Mouse (Mus musculus) cerebellum, adult (tissue): ENCODE results near the gene Gm11938.

Experiments used
- ATAC-seq: cut with Nextera tagmentation; 2 replicates; pipeline ENCODE4 v1.9.2; 2017; ENCODE audit warnings: mild to moderate bottlenecking, moderate library complexity, mixed read lengths; ENCODE audit not compliant: insufficient number of reproducible peaks, low FRiP score, low TSS enrichment

Gm11938 gene

GRCm38 (mm10) chr11:99580636-99581035 is 22.5 kb downstream of the Gm11938 start, which contains the start of gene Krtap1-5:
Gene Krtap1-5 (minus strand): TSS chr11:99581016.
- no peak for ATAC-seq

DNA sequence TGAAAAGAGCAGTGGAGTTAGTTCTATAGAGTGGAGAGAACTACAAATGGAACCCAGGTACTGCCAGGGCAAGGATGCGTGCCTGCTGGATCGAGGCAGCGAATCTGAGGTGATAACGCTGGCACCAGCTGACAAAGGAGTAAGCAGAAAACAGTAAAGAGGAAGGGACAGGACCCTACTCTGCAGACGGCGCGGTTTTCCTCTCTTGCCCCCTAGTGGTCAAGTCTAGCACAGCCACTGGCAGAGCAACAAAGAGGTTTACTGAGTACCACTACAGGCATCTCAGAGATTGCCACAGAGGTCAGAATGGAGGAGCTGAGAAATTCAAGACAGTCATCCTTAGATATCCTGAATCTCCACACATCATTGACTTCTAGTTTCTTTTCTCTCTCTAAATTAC is 29.0 kb downstream of the Gm11938 start:
- ATAC-seq = no peak; the same call in 1 of the 2 replicates

- no peak for ATAC-seq
Measured at GRCm38 (mm10) chr11:99573164-99573563, 29.9 kb downstream of the Gm11938 start.

- ATAC-seq = no peak
Measured at GRCm38 (mm10) chr11:99566530-99566929, 36.6 kb downstream of the Gm11938 start, which contains the start of gene Krtap3-1. Gene Krtap3-1 (minus strand): TSS chr11:99566630.

DNA sequence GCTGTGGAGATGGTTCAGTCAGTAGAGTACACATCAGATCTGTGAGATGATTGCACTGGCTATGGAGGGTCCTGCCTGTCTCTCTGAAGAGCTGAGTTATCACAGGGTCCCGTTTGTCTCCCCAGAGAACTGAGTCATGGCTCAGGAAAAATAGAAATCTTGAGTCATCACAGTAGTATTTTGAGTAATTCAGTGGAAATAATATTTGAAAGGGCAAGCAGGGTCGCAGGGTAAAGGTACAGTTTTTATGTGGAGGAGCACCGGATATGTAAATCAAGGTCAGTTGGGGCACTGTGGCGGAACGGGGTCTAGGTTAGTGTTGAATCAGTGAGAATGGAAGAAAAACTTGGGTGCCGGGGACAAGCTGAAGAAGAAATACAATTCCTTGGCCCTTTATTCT is 40.5 kb downstream of the Gm11938 start:
- ATAC-seq = no peak

GRCm38 (mm10) chr11:99559366-99559765 is 43.7 kb downstream of the Gm11938 start, which contains the start of gene Gm11939:
Gene Gm11939 (minus strand): TSS chr11:99559466.
- no peak for ATAC-seq

GRCm38 (mm10) chr11:99557976-99558745 is 44.9 kb downstream of the Gm11938 start:
- no peak for ATAC-seq

DNA sequence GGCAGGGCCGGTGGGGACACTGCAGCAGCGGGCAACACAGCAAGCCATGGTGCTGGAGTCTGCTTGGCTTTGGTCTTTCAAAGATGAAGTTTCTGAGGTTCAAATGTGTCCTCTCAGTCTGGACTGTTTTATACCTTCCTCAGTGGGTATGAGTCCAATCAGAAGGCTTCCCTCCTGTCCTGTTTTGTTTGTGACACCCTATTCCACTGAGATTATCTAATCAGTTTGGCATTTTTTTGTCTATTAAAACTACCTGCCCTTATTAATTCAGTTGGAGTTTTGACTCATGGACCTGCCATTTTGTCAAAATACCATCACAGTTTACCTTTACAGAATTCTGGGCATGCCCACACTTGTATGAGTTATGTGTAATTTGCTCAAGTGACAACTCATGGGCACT is 46.4 kb downstream of the Gm11938 start, which contains the start of gene Krtap3-2:
Krtap3-2 (minus strand) TSS at position 101 of the 400 bp plus-strand sequence.
- no peak for ATAC-seq

- ATAC-seq = no peak
Measured at GRCm38 (mm10) chr11:99556195-99556594, 46.9 kb downstream of the Gm11938 start.
